7 mouse cellular contexts compared by ENCODE assay signal in the genomic region with DNA sequence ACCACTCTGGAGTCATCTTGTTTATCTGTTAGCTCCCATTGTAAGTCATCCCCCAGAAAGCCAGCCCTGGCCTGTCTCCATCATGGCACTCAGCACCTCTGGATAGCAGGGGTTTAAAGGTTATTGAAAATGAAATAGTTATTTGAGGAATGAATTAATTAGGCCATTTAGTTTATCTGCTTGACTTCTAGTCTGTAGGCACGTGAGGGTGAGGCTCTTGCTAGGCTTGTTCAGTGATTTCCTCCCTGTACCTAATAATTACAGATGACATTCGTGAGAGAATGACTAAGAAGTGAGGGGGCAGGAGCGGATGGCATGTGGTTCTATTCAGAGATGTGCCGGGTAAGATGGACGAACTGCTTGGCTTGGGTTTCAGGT. TPM values are rescaled to one million over a fixed set of nuclear protein-coding genes. Genes with fewer than 3 reads are reported as not detected.
DNase-seq lines count a peak whose midpoint lies in the region; ATAC-seq and TF ChIP-seq lines count a peak whose summit lies in the region.

No protein-coding gene starts in this region.

- no peak for DNase-seq in lung, postnatal 14 days
- no peak for DNase-seq in limb, embryonic 11.5 days (ENCODE audit: low spot score)
- DNase-seq in gastrocnemius, postnatal 10 days, result no peak

- no peaks in the 10 kb centered on the region for H3K27me3 ChIP-seq in lung, embryonic 16.5 days (ENCODE audit: control insufficient read depth, insufficient read depth, low read depth, low read length)
- no peaks in the 10 kb centered on the region for H3K27me3 ChIP-seq in limb, embryonic 11.5 days (ENCODE audit: control insufficient read depth, insufficient read depth, low read length)
- no peaks in the 10 kb centered on the region for H3K27me3 ChIP-seq in small intestine, adult 2 months (ENCODE audit: control insufficient read depth, insufficient read depth, low read length)

- peak overlapping the region; percentile 74 for H3K9ac ChIP-seq in lung, embryonic 16.5 days (ENCODE audit: low read length)
- peak overlapping the region; percentile 60; the same call in 1 of the 2 replicates for H3K9ac ChIP-seq in limb, embryonic 11.5 days (ENCODE audit: low read length)

- 62% methylated on average over 5 of the region's 5 CpGs for WGBS in lung, embryonic 16.5 days
- 65% methylated on average over 5 of the region's 5 CpGs for WGBS in limb, embryonic 11.5 days
- WGBS in small intestine, adult 2 months, result 51% methylated on average over 5 of the region's 5 CpGs

- TF ChIP-seq CTCF in embryonic fibroblast, embryonic 13.5 days (IDR thresholded peaks at IDR 0.05; ENCODE audit: borderline replicate concordance, insufficient read depth, low read length), result no peak
- no peak for TF ChIP-seq CTCF in small intestine, adult 2 months (IDR thresholded peaks at IDR 0.05; ENCODE audit: extremely low read depth, insufficient read length, insufficient replicate concordance, low read depth, low read length)

- H3K4me2 ChIP-seq in lung, embryonic 16.5 days (ENCODE audit: low read depth, low read length), result peak overlapping the region; percentile 81
- peak overlapping the region; percentile 75 for H3K4me2 ChIP-seq in limb, embryonic 11.5 days (ENCODE audit: low read depth, severe bottlenecking)

- no peak for ATAC-seq in lung, embryonic 16.5 days (ENCODE audit: low read depth)
- no peak for ATAC-seq in limb, embryonic 11.5 days (ENCODE audit: insufficient number of reproducible peaks, low FRiP score, low TSS enrichment, low read depth)
- ATAC-seq in cerebellum, adult (ENCODE audit: insufficient number of reproducible peaks, low FRiP score, low TSS enrichment), result no peak

- no peak for TF ChIP-seq POLR2A in embryonic fibroblast, embryonic 13.5 days (IDR thresholded peaks at IDR 0.05; ENCODE audit: low read depth, low read length)
- no peak for TF ChIP-seq POLR2A in small intestine, adult 2 months (IDR thresholded peaks at IDR 0.05; ENCODE audit: low read depth, low read length)

- H3K4me3 ChIP-seq in lung, embryonic 16.5 days (ENCODE audit: low read length), result peak overlapping the region; percentile 88
- peak overlapping the region; percentile 17 for H3K4me3 ChIP-seq in embryonic fibroblast, embryonic 13.5 days (ENCODE audit: insufficient read depth, low read length)
- H3K4me3 ChIP-seq in limb, embryonic 11.5 days (ENCODE audit: low read depth, low read length), result peak overlapping the region; percentile 60
- H3K4me3 ChIP-seq in small intestine, adult 2 months (ENCODE audit: low read depth, low read length), result no peak overlapping the region

- H3K9me3 ChIP-seq in lung, embryonic 16.5 days (ENCODE audit: control insufficient read depth, low read length), result no peaks in the 10 kb centered on the region
- no peaks in the 10 kb centered on the region for H3K9me3 ChIP-seq in limb, embryonic 11.5 days (ENCODE audit: control insufficient read depth, low read length)

- peaks cover 18% of the 10 kb centered on the region for H3K4me1 ChIP-seq in lung, embryonic 16.5 days (replicated peaks; ENCODE audit: control insufficient read depth, insufficient read depth, low read length)
- H3K4me1 ChIP-seq in embryonic fibroblast, embryonic 13.5 days (ENCODE audit: control insufficient read depth, insufficient read depth, low read length), result no peaks in the 10 kb centered on the region
- 0 out of 2 replicates have a peak, but pooled peaks cover 3% of the 10 kb centered on the region for H3K4me1 ChIP-seq in limb, embryonic 11.5 days (ENCODE audit: control insufficient read depth, insufficient read depth, low read length)
- peaks cover 39% of the 10 kb centered on the region for H3K4me1 ChIP-seq in small intestine, adult 2 months (ENCODE audit: control insufficient read depth, insufficient read depth, insufficient read length, low read length)

- peaks cover 7% of the 10 kb centered on the region for H3K36me3 ChIP-seq in lung, embryonic 16.5 days (ENCODE audit: control insufficient read depth, insufficient read depth, low read length)
- H3K36me3 ChIP-seq in limb, embryonic 11.5 days (ENCODE audit: control insufficient read depth, insufficient read depth, low read length), result peaks cover 4% of the 10 kb centered on the region
- H3K36me3 ChIP-seq in small intestine, adult 2 months (ENCODE audit: control insufficient read depth, insufficient read depth, low read length), result peaks cover 11% of the 10 kb centered on the region

- peak overlapping the region; percentile 81 for H3K27ac ChIP-seq in lung, embryonic 16.5 days (ENCODE audit: low read length)
- H3K27ac ChIP-seq in embryonic fibroblast, embryonic 13.5 days (ENCODE audit: insufficient read depth, low read length), result no peak overlapping the region
- H3K27ac ChIP-seq in limb, embryonic 11.5 days (replicated peaks; ENCODE audit: low read depth, low read length), result peak overlapping the region; percentile 73; the same call in 1 of the 2 replicates
- peak overlapping the region; percentile 91 for H3K27ac ChIP-seq in small intestine, adult 2 months (ENCODE audit: insufficient read depth, low read depth, low read length)

RNA-seq across cellular contexts. Expression of a gene that starts 0.7 kb away (rescaled TPM):
- 116 and 117 TPM in 2 replicates for polyA plus RNA-seq in lung, embryonic 16.5 days (2015; fragmentation: Nextera tagmentation; extraction: Ambion mirVana)
- polyA plus RNA-seq in embryonic fibroblast, embryonic 13.5 days (2011; ENCODE audit: insufficient read length, low read depth, missing spikeins), result 75.1 and 87.6 TPM in 2 replicates
- 118 and 123 TPM in 2 replicates for polyA plus RNA-seq in limb, embryonic 11.5 days (2014; fragmentation: Nextera tagmentation; extraction: Ambion mirVana)
- 33.3 and 36.2 TPM in 2 replicates for polyA plus RNA-seq in small intestine, adult 2 months (2012; rRNA removed)
- total RNA-seq in gastrocnemius, postnatal 10 days (2021), result 10 to 100 TPM; 55.8 to 56.1 TPM

RNA-seq across cellular contexts. Expression of a gene that starts 9.6 kb away (rescaled TPM):
- 794 and 878 TPM in 2 replicates for polyA plus RNA-seq in lung, embryonic 16.5 days (2015; fragmentation: Nextera tagmentation; extraction: Ambion mirVana)
- 240 and 279 TPM in 2 replicates for polyA plus RNA-seq in embryonic fibroblast, embryonic 13.5 days (2011; ENCODE audit: insufficient read length, low read depth, missing spikeins)
- 720 and 731 TPM in 2 replicates for polyA plus RNA-seq in limb, embryonic 11.5 days (2014; fragmentation: Nextera tagmentation; extraction: Ambion mirVana)
- 157 and 303 TPM in 2 replicates for polyA plus RNA-seq in small intestine, adult 2 months (2012; rRNA removed)
- total RNA-seq in gastrocnemius, postnatal 10 days (2021), result 1,000 to 10,000 TPM in 1 of 2 experiments, 100 to 1,000 TPM in 1; 862 to 1,143 TPM

RNA-seq across cellular contexts. Expression of a gene that starts 23.0 kb away (rescaled TPM):
- polyA plus RNA-seq in lung, embryonic 16.5 days (2015; fragmentation: Nextera tagmentation; extraction: Ambion mirVana), result 5.6 and 6.7 TPM in 2 replicates
- not detected in 2 replicates for polyA plus RNA-seq in embryonic fibroblast, embryonic 13.5 days (2011; ENCODE audit: insufficient read length, low read depth, missing spikeins)
- polyA plus RNA-seq in limb, embryonic 11.5 days (2014; fragmentation: Nextera tagmentation; extraction: Ambion mirVana), result 4.9 and 6.0 TPM in 2 replicates
- not detected in 2 replicates for polyA plus RNA-seq in small intestine, adult 2 months (2012; rRNA removed)
- total RNA-seq in gastrocnemius, postnatal 10 days (2021), result under 1 TPM in 1 of 2 experiments, not detected in 1; 0.43 TPM

RNA-seq across cellular contexts. Expression of a gene that starts 34.7 kb away (rescaled TPM):
- 228 and 249 TPM in 2 replicates for polyA plus RNA-seq in lung, embryonic 16.5 days (2015; fragmentation: Nextera tagmentation; extraction: Ambion mirVana)
- 143 and 186 TPM in 2 replicates for polyA plus RNA-seq in embryonic fibroblast, embryonic 13.5 days (2011; ENCODE audit: insufficient read length, low read depth, missing spikeins)
- polyA plus RNA-seq in limb, embryonic 11.5 days (2014; fragmentation: Nextera tagmentation; extraction: Ambion mirVana), result 99.6 and 106 TPM in 2 replicates
- 253 and 363 TPM in 2 replicates for polyA plus RNA-seq in small intestine, adult 2 months (2012; rRNA removed)
- total RNA-seq in gastrocnemius, postnatal 10 days (2021), result 10 to 100 TPM; 50.7 to 73.8 TPM

RNA-seq across cellular contexts. Expression of a gene that starts 57.9 kb away (rescaled TPM):
- polyA plus RNA-seq in lung, embryonic 16.5 days (2015; fragmentation: Nextera tagmentation; extraction: Ambion mirVana), result 136 and 140 TPM in 2 replicates
- 31.3 and 33.2 TPM in 2 replicates for polyA plus RNA-seq in embryonic fibroblast, embryonic 13.5 days (2011; ENCODE audit: insufficient read length, low read depth, missing spikeins)
- polyA plus RNA-seq in limb, embryonic 11.5 days (2014; fragmentation: Nextera tagmentation; extraction: Ambion mirVana), result 195 and 200 TPM in 2 replicates
- polyA plus RNA-seq in small intestine, adult 2 months (2012; rRNA removed), result 28.8 and 50.4 TPM in 2 replicates
- 10 to 100 TPM; 37.3 to 39.1 TPM for total RNA-seq in gastrocnemius, postnatal 10 days (2021)
